Mouse (Mus musculus) heart, adult 2 months (tissue): ENCODE results near the gene Olfr522. TPM values are rescaled to one million over a fixed set of nuclear protein-coding genes. Genes with fewer than 3 reads are reported as not detected.

Experiments used
- DNase-seq, 2 experiments: peaks; one replicate each; pipeline ENCODE4 v3.0.0; 2021
- H3K27ac ChIP-seq: fragments of 200-600 bp; 2 replicates; pipeline ENCODE4 v1.8.1; 2022
- H3K27me3 ChIP-seq: fragments of 200-500 bp; 2 replicates; pipeline ENCODE4 v1.6.1; 2012; ENCODE audit warnings: mild to moderate bottlenecking, low read length, inconsistent platforms, mixed read lengths; ENCODE audit not compliant: control insufficient read depth, insufficient read depth
- H3K36me3 ChIP-seq: fragments of 200-500 bp; 2 replicates; pipeline ENCODE4 v1.6.1; 2012; ENCODE audit warnings: low read length, inconsistent platforms; ENCODE audit not compliant: control insufficient read depth, insufficient read depth
- H3K4me1 ChIP-seq: fragments of 200-500 bp; 2 replicates; pipeline ENCODE4 v1.6.1; 2011; ENCODE audit warnings: low read length; ENCODE audit not compliant: control insufficient read depth, insufficient read depth
- H3K4me3 ChIP-seq: fragments of 200-600 bp; 2 replicates; pipeline ENCODE4 v1.8.1; 2022
- H3K79me2 ChIP-seq: fragments of 200-500 bp; replicated peaks from 2 replicates; pipeline ENCODE4 v1.6.1; 2012; ENCODE audit warnings: mild to moderate bottlenecking, inconsistent platforms, low read length, moderate library complexity, mixed read lengths; ENCODE audit not compliant: control insufficient read depth, insufficient read depth
- H3K9ac ChIP-seq: fragments of 200-500 bp; 2 replicates; pipeline ENCODE4 v1.6.1; 2012; ENCODE audit warnings: low read depth, mild to moderate bottlenecking, control low read depth, inconsistent platforms, low read length, mixed read lengths
- CTCF ChIP-seq: fragments of 200-600 bp; IDR thresholded peaks from 2 replicates; pipeline ENCODE4 v1.8.1; 2022; ENCODE audit warnings: antibody characterized with exemption, mild to moderate bottlenecking, moderate library complexity
- EP300 ChIP-seq: fragments of 200-500 bp; IDR thresholded peaks from 2 replicates; pipeline ENCODE4 v1.6.1; 2011; ENCODE audit warnings: low read depth, low read length, control low read depth; ENCODE audit not compliant: insufficient read depth
- POLR2A ChIP-seq: fragments of 200-500 bp; IDR thresholded peaks from 2 replicates; pipeline ENCODE4 v1.6.1; 2011; ENCODE audit warnings: mild to moderate bottlenecking, low read depth, low read length, control low read depth; ENCODE audit not compliant: insufficient read depth
- WGBS: fragments of 180-500 bp; shearing (Covaris S2); methylation state at CpG from one replicate; pipeline ENCODE4 v1.1.7; 2018; 5-methylcytosine and 5-hydroxymethylcytosine counted together
- intact Hi-C: fragments of 180-260 bp; cut with DNase I; formaldehyde crosslinking; loops from one replicate; pipeline ENCODE4 v1.15.1; 2025
- polyA plus RNA-seq: library from polyadenylated mRNA; depleted of rRNA; stranded (reverse); fragments of >200 nt; gene quantifications from 2 replicates; pipeline ENCODE4 v1.2.3, GENCODE M21; 2012
- total RNA-seq, 2 experiments: library from RNA; stranded (reverse); gene quantifications; 2 replicates each; pipeline ENCODE4 v1.2.3; 2021

The Olfr522 gene
- total and polyA plus RNA-seq, 3 experiments: not detected

DNA sequence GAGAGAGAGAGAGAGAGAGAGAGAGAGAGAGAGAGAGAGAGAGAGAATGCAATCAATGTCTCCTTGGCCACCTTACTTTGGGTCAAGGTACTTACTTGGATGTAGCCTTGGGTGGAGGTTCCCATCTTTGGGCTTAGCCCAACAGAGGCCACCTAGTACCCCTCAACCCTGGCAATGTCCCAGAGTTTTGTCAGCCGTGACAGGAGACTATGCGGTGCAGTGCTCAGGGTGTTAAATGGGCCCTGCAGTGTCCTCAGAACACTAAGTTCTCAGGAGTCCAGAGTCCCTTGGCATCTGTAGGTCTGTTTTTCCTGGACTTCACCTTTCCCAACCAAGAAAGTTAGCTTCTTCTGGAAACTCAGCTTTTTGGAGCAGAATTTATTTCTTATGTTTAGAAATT lies 14.6 kb upstream of the Olfr522 start:
- no peak overlapping the region for H3K4me3 ChIP-seq
- 92% methylated on average over 2 of the region's 2 CpGs for WGBS
- H3K27me3 ChIP-seq: no peaks in the 10 kb centered on the region
- no peaks in the 10 kb centered on the region for H3K36me3 ChIP-seq
- no peaks in the 10 kb centered on the region for H3K4me1 ChIP-seq
- no peak for DNase-seq
- H3K9ac ChIP-seq: no peak overlapping the region
- no peak overlapping the region for H3K27ac ChIP-seq
- TF ChIP-seq EP300 (no peak), CTCF (no peak), POLR2A (no peak)
- H3K79me2 ChIP-seq: no peaks in the 10 kb centered on the region
- intact Hi-C loops: no loop called here

DNA sequence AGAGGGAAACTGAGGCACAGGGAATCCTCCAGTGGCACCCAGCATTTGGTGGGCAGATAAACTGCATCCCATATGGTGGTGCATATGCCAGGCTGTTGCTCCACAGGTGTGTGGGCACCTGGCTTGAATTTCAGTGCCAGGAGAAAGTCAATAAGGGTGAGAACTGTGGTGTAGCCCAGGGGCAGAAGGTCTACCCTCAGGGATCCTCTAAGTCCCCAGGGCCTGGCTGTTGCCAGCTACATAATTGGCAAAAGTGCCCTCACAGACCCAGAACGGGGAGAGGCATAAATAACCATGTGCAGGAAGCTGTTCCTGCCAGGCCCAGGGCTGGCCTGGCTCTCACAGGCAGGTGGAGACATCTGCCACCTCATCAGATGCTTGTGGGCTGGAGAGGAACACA lies 8.4 kb upstream of the Olfr522 start, which contains the start of gene Olfr523:
Gene Olfr523, plus strand, starts transcription at position 282 of the 400 bp plus-strand sequence.
- intact Hi-C loops: no loop called here
- no peak within 1 kb of the TSS for H3K4me3 ChIP-seq
- no peak within 1 kb of the TSS for H3K9ac ChIP-seq
- no peak for TF ChIP-seq EP300
- TF ChIP-seq CTCF: no peak
- no peak for TF ChIP-seq POLR2A
- H3K27ac ChIP-seq: no peak within 1 kb of the TSS
- no peak for DNase-seq
- H3K36me3 ChIP-seq: no peaks in the 10 kb centered on the region
- H3K27me3 ChIP-seq: no peaks in the 10 kb centered on the region
- WGBS: 44% methylated on average over 1 of the region's 1 CpGs
- H3K4me1 ChIP-seq: no peaks in the 10 kb centered on the region
- no peaks in the 10 kb centered on the region for H3K79me2 ChIP-seq

DNA sequence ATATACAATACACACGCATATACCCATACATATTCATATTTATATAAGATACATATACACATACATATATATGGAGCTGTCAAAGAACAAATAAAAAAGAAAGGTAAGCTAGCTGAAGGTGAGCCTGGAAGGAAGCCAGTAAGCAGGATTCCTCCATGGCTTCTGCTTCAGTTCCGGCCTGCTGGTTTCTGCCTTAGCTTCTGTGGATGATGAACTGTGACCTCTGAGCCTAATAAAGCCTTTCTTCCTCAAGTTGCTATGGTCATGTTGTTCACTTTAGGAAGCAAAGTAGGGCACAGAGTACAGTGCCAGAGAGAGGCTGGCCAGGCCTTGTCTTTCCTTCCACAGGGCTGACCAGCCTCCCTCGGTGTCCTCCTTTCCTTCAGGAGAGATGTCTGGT lies 6.3 kb upstream of the Olfr522 start:
- H3K4me1 ChIP-seq: no peaks in the 10 kb centered on the region
- intact Hi-C loops: no loop called here
- no peak overlapping the region for H3K27ac ChIP-seq
- no peaks in the 10 kb centered on the region for H3K36me3 ChIP-seq
- no peaks in the 10 kb centered on the region for H3K27me3 ChIP-seq
- no peak overlapping the region for H3K9ac ChIP-seq
- WGBS: 85% methylated on average over 3 of the region's 3 CpGs
- no peak for DNase-seq
- H3K79me2 ChIP-seq: no peaks in the 10 kb centered on the region
- no peak for TF ChIP-seq CTCF
- TF ChIP-seq EP300: no peak
- TF ChIP-seq POLR2A: no peak
- H3K4me3 ChIP-seq: no peak overlapping the region

DNA sequence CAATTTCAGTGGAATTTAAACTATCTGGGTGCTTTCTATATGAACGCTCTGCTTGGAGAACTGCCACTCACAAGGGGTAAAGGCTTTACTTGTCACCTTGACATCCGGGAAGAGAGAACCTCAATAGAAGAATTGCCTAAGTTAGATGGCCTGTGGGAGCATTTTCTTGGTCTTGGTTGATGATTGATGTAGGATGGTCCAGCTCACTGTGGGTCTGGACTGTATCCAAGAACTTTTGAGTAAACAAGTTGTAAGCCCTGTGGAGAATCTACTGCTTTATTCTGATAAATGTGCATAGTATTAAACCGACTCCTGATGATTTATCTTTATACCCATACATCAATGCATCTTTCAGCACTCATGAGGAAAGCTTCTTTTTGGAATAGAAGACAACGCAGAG lies 4.8 kb upstream of the Olfr522 start:
- Histone ChIP-seq H3K27me3 (no peaks in the 10 kb centered on the region), H3K27ac (no peak overlapping the region), H3K4me3 (no peak overlapping the region), H3K9ac (no peak overlapping the region), H3K36me3 (no peaks in the 10 kb centered on the region), H3K4me1 (no peaks in the 10 kb centered on the region), H3K79me2 (no peaks in the 10 kb centered on the region)
- DNase-seq: no peak
- WGBS: 85% methylated on average over 4 of the region's 4 CpGs
- intact Hi-C loops: no loop called here
- no peak for TF ChIP-seq CTCF
- no peak for TF ChIP-seq EP300
- TF ChIP-seq POLR2A: no peak

DNA sequence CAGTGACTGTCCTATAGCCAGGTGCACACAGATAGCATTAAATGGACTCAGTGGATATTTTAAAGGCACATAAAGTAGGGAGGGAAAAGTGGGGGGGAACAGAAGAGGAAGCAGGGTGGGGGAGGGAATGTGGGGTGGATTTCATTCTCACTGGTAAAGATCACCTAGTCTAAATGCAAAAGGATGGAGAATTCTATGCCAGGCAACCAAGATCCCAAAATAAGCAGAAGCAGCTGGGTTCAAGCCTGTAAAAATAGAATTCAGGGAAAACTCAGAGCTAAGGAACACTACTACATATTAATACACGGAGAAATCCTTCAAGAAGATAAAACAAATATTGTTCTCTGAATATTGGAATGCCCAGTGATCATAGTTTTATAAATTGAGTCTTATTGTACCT lies 3.4 kb upstream of the Olfr522 start:
- H3K36me3 ChIP-seq: no peaks in the 10 kb centered on the region
- WGBS: 53% methylated on average over 1 of the region's 1 CpGs
- TF ChIP-seq CTCF (no peak), POLR2A (no peak), EP300 (no peak)
- DNase-seq: no peak
- H3K9ac ChIP-seq: no peak overlapping the region
- intact Hi-C loops: no loop called here
- H3K79me2 ChIP-seq: no peaks in the 10 kb centered on the region
- H3K4me3 ChIP-seq: no peak overlapping the region
- H3K27ac ChIP-seq: no peak overlapping the region
- H3K4me1 ChIP-seq: no peaks in the 10 kb centered on the region
- no peaks in the 10 kb centered on the region for H3K27me3 ChIP-seq

DNA sequence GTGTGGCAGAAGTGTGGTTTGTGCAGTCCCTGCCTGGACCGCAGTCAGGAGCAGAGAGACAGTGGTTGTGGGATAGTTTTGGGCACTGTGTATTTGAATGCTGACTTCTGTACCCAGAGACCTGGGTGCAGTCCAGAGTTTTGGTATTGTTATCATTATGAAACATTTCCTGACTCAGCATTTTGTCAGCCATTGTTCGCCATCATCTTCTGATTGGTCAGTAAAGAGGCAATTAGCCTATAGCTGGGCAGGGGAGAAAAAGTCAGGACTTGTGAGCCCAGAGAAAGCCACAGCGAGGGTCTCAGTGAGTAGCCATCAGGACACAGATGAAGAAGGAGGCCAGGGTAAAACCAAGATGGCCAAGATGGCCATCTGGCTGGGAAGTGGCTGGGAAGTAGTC lies 4.2 kb downstream of the Olfr522 start:
- H3K9ac ChIP-seq: no peak overlapping the region
- no peaks in the 10 kb centered on the region; the same call in 1 of the 2 replicates for H3K27me3 ChIP-seq
- 78% methylated on average over 3 of the region's 3 CpGs for WGBS
- H3K36me3 ChIP-seq: no peaks in the 10 kb centered on the region
- H3K79me2 ChIP-seq: no peaks in the 10 kb centered on the region
- no peak overlapping the region for H3K27ac ChIP-seq
- TF ChIP-seq POLR2A (no peak), EP300 (no peak), CTCF (no peak)
- no peaks in the 10 kb centered on the region for H3K4me1 ChIP-seq
- intact Hi-C loops: no loop called here
- no peak for DNase-seq
- H3K4me3 ChIP-seq: no peak overlapping the region
